Mouse (Mus musculus): Measurements from ENCODE around the gene Ugt1a10. TPM values are rescaled to one million over a fixed set of nuclear protein-coding genes. Genes with fewer than 3 reads are reported as not detected.

Gene Ugt1a10
- polyA plus RNA-seq, 1 experiment = not detected

DNA sequence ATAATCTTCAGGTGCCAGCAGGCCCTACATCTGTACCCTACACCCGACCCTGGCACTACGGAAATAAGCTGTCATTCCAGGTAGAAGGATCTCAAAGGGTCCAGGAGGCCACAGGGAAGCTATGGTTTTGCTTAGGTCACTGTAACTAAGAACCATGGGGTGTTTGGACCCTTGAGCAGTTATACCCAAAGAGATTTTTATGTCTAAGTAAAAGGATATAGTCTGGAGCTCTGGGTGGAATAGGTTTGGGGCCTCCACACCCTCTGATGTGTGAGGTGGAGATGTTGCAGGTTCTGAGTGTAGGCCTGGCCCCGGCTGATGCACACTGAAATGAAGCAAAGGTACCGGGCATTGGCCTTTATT lies 179.0 kb downstream of the Ugt1a10 start:
- Histone ChIP-seq H3K27ac (ENCODE audit: insufficient read depth, low read length) (no peak overlapping the region), H3K4me1 (ENCODE audit: control insufficient read depth, insufficient read depth, low read length) (no peaks in the 10 kb centered on the region), H3K4me3 (ENCODE audit: insufficient read depth, low read length) (no peak overlapping the region)
- TF ChIP-seq POLR2A (IDR thresholded peaks at IDR 0.05; ENCODE audit: extremely low read depth, insufficient read depth, low read length) = no peak
- TF ChIP-seq CTCF (IDR thresholded peaks at IDR 0.05; ENCODE audit: extremely low read depth, insufficient read depth, low read length) = no peak

DNA sequence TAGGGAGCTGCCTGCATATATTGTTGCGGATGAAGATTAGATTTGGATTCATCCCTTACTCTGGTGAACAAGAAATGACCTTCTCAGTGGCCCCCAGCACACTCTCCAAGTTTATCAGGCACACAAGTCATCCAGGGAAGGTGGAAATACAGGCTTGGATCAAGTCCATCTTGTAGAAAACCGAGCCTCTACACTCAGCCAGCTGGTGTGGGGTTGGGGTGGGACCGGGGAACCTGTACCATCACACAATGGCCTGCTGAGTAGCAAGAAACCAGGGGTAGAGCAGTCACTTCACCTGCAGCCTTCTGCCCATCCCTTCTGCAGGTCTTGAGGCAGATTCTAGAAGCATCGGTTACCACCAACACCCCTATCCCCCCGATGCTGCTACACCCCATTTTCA lies 179.5 kb downstream of the Ugt1a10 start:
- Histone ChIP-seq H3K4me3 (ENCODE audit: insufficient read depth, low read length) (no peak overlapping the region), H3K27ac (ENCODE audit: insufficient read depth, low read length) (no peak overlapping the region), H3K4me1 (ENCODE audit: control insufficient read depth, insufficient read depth, low read length) (no peaks in the 10 kb centered on the region)
- TF ChIP-seq POLR2A (IDR thresholded peaks at IDR 0.05; ENCODE audit: extremely low read depth, insufficient read depth, low read length) (no peak), CTCF (IDR thresholded peaks at IDR 0.05; ENCODE audit: extremely low read depth, insufficient read depth, low read length) (no peak)

DNA sequence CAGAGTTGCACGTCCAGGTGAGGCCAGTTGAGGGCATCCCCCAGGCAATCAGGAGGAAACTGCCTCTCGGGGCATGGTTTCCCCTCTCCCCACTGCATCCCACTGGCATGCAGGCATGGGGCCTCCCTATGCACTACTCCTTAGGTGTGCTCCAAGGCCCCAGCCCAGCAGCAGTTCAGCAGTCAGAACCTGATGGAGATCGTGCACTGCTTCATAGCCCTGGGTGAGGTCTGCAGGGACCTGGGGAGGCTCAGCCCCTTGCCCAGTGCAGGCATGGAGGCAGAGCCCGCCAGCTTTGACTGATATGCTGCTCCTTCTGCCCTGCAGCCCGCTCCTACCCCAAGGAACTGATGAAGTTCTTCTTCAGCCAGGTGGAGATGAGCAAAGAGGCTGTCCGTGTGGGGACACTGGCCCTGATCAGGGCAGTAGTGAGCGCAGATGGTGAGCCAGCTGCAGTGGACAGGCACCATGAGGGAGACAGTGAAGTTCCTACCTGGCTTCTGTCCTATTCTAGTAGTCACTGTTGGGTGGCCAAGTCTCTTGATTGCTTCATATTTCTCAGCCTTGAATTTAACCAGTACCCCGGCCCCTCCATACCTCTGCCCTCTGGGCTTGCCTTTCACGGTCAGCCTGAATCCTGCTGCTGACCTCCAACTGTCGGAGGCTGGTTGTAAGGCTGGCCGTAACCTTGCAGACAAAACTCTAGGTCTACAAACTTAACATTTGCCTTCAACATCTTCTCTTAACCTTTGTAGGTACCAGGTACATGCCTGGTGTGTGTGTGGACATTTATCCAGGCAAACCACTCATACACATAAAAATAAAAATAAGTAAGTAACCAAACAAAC lies 180.1 kb downstream of the Ugt1a10 start:
- H3K27ac ChIP-seq (ENCODE audit: insufficient read depth, low read length) = no peak overlapping the region

DNA sequence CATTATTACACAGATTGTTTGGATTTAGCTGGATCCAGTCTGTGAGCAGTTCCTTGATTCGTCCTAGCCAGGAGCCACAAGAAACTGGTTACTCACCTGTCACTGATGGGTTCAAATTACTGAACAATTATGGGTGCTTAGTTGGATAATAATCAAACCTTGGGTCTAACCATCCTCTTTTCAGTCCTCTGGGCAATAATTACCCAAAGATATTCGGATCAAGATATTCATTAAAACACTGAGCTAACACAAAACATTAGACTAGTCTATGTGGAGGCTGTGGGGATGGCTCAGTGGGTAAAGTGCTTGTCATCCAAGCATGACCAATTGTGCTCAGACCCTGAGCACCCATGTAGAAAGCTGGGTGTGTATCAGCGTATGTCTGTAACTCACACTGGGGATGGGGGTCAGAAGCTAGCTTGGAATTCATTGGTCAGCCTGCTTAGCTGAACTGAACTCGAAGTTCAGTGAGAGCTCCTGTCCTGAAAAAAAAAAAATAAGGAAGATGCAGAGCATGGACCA lies 180.8 kb downstream of the Ugt1a10 start:
- no peak for TF ChIP-seq CTCF (IDR thresholded peaks at IDR 0.05; ENCODE audit: extremely low read depth, insufficient read depth, low read length)
- TF ChIP-seq POLR2A (IDR thresholded peaks at IDR 0.05; ENCODE audit: extremely low read depth, insufficient read depth, low read length) = no peak
- Histone ChIP-seq H3K4me3 (ENCODE audit: insufficient read depth, low read length) (no peak overlapping the region), H3K4me1 (ENCODE audit: control insufficient read depth, insufficient read depth, low read length) (no peaks in the 10 kb centered on the region), H3K27ac (ENCODE audit: insufficient read depth, low read length) (no peak overlapping the region)

More for the DNA sequence above, 180.1 kb downstream of the Ugt1a10 start:
- Histone ChIP-seq H3K4me3 (ENCODE audit: insufficient read depth, low read length) (no peak overlapping the region), H3K4me1 (ENCODE audit: control insufficient read depth, insufficient read depth, low read length) (no peaks in the 10 kb centered on the region)
- TF ChIP-seq POLR2A (IDR thresholded peaks at IDR 0.05; ENCODE audit: extremely low read depth, insufficient read depth, low read length) = no peak
- no peak for TF ChIP-seq CTCF (IDR thresholded peaks at IDR 0.05; ENCODE audit: extremely low read depth, insufficient read depth, low read length)

DNA sequence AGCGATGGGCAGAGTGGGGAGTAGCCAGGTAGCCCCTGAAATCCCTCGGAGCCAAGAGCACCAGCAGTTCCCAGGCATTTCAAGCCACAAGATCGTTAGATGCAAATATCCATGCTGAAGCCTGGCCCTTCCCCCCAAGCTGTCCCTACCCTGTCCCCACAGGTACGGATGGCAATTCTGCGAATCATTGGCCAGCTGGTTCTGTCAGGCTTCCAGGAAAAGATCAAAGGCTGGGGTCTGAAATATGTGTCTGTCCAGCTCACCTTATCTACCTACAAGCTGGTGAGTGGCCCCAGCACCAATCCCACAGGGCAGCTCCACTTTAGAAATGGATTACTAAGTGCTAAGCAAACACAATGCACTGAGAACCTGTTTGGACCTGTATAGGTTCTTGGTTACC lies 182.1 kb downstream of the Ugt1a10 start:
- no peak overlapping the region for H3K4me3 ChIP-seq (ENCODE audit: insufficient read depth, low read length)
- no peak for TF ChIP-seq CTCF (IDR thresholded peaks at IDR 0.05; ENCODE audit: extremely low read depth, insufficient read depth, low read length)
- TF ChIP-seq POLR2A (IDR thresholded peaks at IDR 0.05; ENCODE audit: extremely low read depth, insufficient read depth, low read length) = no peak

DNA sequence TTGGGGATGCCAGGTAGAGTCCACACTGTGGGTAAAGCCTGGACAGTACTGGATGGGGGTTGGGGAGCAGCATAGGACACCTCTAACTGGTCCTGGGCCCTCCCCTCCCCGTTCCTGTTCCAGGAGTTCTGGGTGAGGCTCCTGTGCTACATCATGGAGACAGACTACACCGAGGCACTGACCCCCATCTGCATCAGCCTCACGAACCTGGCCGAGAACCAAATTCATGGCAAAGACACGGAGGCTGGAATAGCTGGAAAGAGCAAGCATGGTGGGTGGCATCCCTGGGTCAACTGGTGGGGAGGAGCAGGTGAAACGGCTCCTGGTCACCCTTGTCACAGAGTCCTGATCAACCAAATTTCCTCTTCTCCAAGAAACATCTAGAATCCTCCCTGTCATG lies 183.6 kb downstream of the Ugt1a10 start:
- no peak overlapping the region for H3K27ac ChIP-seq (ENCODE audit: insufficient read depth, low read length)
- H3K4me3 ChIP-seq (ENCODE audit: insufficient read depth, low read length) = no peak overlapping the region
- no peak for TF ChIP-seq POLR2A (IDR thresholded peaks at IDR 0.05; ENCODE audit: extremely low read depth, insufficient read depth, low read length)
- no peak for TF ChIP-seq CTCF (IDR thresholded peaks at IDR 0.05; ENCODE audit: extremely low read depth, insufficient read depth, low read length)
- no peaks in the 10 kb centered on the region for H3K4me1 ChIP-seq (ENCODE audit: control insufficient read depth, insufficient read depth, low read length)

More for the DNA sequence above, 182.1 kb downstream of the Ugt1a10 start:
- Histone ChIP-seq H3K27ac (ENCODE audit: insufficient read depth, low read length) (no peak overlapping the region), H3K4me1 (ENCODE audit: control insufficient read depth, insufficient read depth, low read length) (no peaks in the 10 kb centered on the region)

DNA sequence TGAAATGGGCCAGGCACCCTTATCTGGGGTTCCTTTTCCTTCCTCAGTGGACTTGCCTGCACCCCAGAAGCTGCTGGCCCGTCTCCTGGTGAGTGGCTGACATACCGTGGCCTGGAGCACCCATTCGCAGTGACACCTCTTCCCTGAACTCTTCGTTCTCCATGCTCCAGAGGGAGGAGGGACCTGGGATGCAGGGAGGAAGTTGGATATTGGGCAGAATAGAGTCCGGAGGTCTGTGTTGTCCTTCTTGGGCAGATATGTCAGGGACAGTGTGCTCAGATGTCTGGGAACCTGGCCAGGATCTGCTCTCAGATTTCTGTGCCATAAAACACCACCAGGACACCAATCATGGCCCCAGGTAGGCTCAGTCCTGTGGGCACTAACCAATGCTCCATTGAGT lies 184.9 kb downstream of the Ugt1a10 start:
- Histone ChIP-seq H3K4me1 (ENCODE audit: control insufficient read depth, insufficient read depth, low read length) (no peaks in the 10 kb centered on the region), H3K4me3 (ENCODE audit: insufficient read depth, low read length) (no peak overlapping the region), H3K27ac (ENCODE audit: insufficient read depth, low read length) (no peak overlapping the region)
- TF ChIP-seq CTCF (IDR thresholded peaks at IDR 0.05; ENCODE audit: extremely low read depth, insufficient read depth, low read length) (no peak), POLR2A (IDR thresholded peaks at IDR 0.05; ENCODE audit: extremely low read depth, insufficient read depth, low read length) (no peak)

DNA sequence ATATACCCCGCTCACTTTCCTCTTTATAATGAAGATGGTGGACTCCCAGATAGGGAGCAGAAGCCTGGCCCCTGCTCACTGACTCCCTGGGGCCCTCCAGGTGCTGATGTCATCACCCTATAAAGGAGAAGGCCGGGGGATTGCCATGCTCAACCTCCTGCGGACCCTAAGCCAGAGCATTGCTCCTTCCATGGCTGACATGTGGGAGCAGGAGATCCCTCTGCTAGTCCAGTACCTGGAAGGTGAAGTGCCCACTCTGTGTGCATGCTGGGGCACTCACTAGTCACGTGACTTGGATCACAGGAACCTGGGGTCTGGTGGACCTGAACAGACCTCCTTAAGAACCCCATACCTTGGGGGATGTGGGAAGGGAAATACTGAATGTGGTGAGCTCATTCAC lies 185.4 kb downstream of the Ugt1a10 start:
- no peak overlapping the region for H3K4me3 ChIP-seq (ENCODE audit: insufficient read depth, low read length)
- TF ChIP-seq POLR2A (IDR thresholded peaks at IDR 0.05; ENCODE audit: extremely low read depth, insufficient read depth, low read length) = no peak
- no peak for TF ChIP-seq CTCF (IDR thresholded peaks at IDR 0.05; ENCODE audit: extremely low read depth, insufficient read depth, low read length)
- H3K27ac ChIP-seq (ENCODE audit: insufficient read depth, low read length) = no peak overlapping the region

DNA sequence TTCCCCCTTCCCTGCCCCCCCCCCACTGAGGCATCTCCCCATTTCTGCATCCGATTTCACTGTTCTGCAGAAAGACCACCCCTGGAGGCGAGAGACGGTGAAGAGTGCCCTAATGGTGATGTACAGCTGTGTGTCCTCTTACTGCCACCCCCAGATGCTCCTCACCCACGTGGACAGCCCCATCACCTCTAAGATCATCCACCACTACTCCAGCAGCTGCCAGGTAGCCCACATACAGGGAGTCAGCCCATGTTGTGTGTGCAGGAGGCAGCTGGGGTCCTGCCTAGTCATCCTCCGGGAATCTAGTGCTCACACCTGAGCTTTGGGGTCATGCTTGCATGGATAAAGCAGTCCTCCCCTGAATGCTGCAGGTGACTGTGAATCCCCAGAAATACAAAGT lies 188.7 kb downstream of the Ugt1a10 start:
- TF ChIP-seq POLR2A (IDR thresholded peaks at IDR 0.05; ENCODE audit: extremely low read depth, insufficient read depth, low read length) = no peak
- TF ChIP-seq CTCF (IDR thresholded peaks at IDR 0.05; ENCODE audit: extremely low read depth, insufficient read depth, low read length) = no peak
- Histone ChIP-seq H3K4me3 (ENCODE audit: insufficient read depth, low read length) (no peak overlapping the region), H3K27ac (ENCODE audit: insufficient read depth, low read length) (no peak overlapping the region), H3K4me1 (ENCODE audit: control insufficient read depth, insufficient read depth, low read length) (no peaks in the 10 kb centered on the region)

More for the DNA sequence above, 185.4 kb downstream of the Ugt1a10 start:
- no peaks in the 10 kb centered on the region for H3K4me1 ChIP-seq (ENCODE audit: control insufficient read depth, insufficient read depth, low read length)

DNA sequence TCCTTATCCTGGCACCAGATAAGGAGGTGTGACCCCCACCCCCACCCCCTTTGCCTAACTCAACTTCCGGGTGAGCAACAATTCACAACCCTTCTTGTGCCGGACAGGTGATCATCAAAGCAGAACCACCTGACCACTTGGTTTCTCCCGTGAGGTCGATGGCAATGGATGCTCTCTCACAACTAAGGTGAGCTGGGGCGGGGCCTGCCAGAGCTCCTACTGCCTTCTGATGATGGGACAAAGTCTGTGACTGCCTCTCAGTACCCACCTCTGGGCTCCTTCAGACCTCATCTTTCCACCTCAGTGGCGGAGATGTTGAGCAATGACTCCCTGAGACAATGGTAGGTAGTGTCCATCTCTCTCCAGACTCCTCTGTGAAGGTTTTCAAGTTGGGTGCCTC lies 190.7 kb downstream of the Ugt1a10 start:
- Histone ChIP-seq H3K4me3 (ENCODE audit: insufficient read depth, low read length) (no peak overlapping the region), H3K27ac (ENCODE audit: insufficient read depth, low read length) (no peak overlapping the region), H3K4me1 (ENCODE audit: control insufficient read depth, insufficient read depth, low read length) (no peaks in the 10 kb centered on the region)
- TF ChIP-seq POLR2A (IDR thresholded peaks at IDR 0.05; ENCODE audit: extremely low read depth, insufficient read depth, low read length) (no peak), CTCF (IDR thresholded peaks at IDR 0.05; ENCODE audit: extremely low read depth, insufficient read depth, low read length) (no peak)
